Mouse (Mus musculus) testis, adult 2 months (tissue): ENCODE results near the gene Cul7. TPM values are rescaled to one million over a fixed set of nuclear protein-coding genes. Genes with fewer than 3 reads are reported as not detected.
A peak's percentile ranks its signal among the peaks of the same experiment; 100 is the strongest.

Experiments
- H3K27ac ChIP-seq: fragments of 200-500 bp; 2 replicates; pipeline ENCODE4 v1.5.1; 2012; ENCODE audit warnings: low read depth, low read length; ENCODE audit not compliant: control insufficient read depth, insufficient read depth
- H3K27me3 ChIP-seq: fragments of 200-500 bp; 2 replicates; pipeline ENCODE4 v1.6.1; 2012; ENCODE audit warnings: mild to moderate bottlenecking, low read length, moderate library complexity; ENCODE audit not compliant: control insufficient read depth, insufficient read depth
- H3K36me3 ChIP-seq: fragments of 200-500 bp; 2 replicates; pipeline ENCODE4 v1.6.1; 2012; ENCODE audit warnings: mild to moderate bottlenecking, low read length; ENCODE audit not compliant: control insufficient read depth, insufficient read depth
- H3K4me1 ChIP-seq: fragments of 200-500 bp; 2 replicates; pipeline ENCODE4 v1.6.1; 2012; ENCODE audit warnings: low read length; ENCODE audit not compliant: control insufficient read depth, insufficient read depth
- H3K4me3 ChIP-seq: fragments of 200-500 bp; 2 replicates; pipeline ENCODE4 v1.5.1; 2012; ENCODE audit warnings: low read depth, mild to moderate bottlenecking, low read length, moderate library complexity, mixed read lengths; ENCODE audit not compliant: control insufficient read depth
- CTCF ChIP-seq: fragments of 200-500 bp; IDR thresholded peaks from 2 replicates; pipeline ENCODE4 v1.5.1; 2012; ENCODE audit warnings: low read depth, mild to moderate bottlenecking, inconsistent platforms, low read length, moderate library complexity; ENCODE audit not compliant: control insufficient read depth, insufficient read depth, insufficient replicate concordance
- POLR2A ChIP-seq: fragments of 200-500 bp; IDR thresholded peaks from 2 replicates; pipeline ENCODE4 v1.6.1; 2012; ENCODE audit warnings: low read depth, mild to moderate bottlenecking, inconsistent platforms, low read length, moderate library complexity; ENCODE audit not compliant: control insufficient read depth
- polyA plus RNA-seq: library from polyadenylated mRNA; depleted of rRNA; stranded (reverse); fragments of >200 nt; gene quantifications from 2 replicates; pipeline ENCODE4 v1.2.3, GENCODE M21; 2012; rRNA removed

Cul7 gene
- polyA plus RNA-seq, 1 experiment: 6.7 TPM

- Histone ChIP-seq H3K27ac (peak within 1 kb of the TSS; percentile 91), H3K4me1 (peaks cover 4% of the 10 kb centered on the region), H3K36me3 (no peaks in the 10 kb centered on the region), H3K4me3 (peak within 1 kb of the TSS; percentile 100), H3K27me3 (no peaks in the 10 kb centered on the region)
- TF ChIP-seq CTCF (no peak), POLR2A (peak; percentile 87)
Observed at GRCm38 (mm10) chr17:46710959-46711597, 60.9 kb downstream of the Cul7 start, which contains the start of gene Pex6. Pex6 (plus strand) TSS chr17:46711463.

DNA sequence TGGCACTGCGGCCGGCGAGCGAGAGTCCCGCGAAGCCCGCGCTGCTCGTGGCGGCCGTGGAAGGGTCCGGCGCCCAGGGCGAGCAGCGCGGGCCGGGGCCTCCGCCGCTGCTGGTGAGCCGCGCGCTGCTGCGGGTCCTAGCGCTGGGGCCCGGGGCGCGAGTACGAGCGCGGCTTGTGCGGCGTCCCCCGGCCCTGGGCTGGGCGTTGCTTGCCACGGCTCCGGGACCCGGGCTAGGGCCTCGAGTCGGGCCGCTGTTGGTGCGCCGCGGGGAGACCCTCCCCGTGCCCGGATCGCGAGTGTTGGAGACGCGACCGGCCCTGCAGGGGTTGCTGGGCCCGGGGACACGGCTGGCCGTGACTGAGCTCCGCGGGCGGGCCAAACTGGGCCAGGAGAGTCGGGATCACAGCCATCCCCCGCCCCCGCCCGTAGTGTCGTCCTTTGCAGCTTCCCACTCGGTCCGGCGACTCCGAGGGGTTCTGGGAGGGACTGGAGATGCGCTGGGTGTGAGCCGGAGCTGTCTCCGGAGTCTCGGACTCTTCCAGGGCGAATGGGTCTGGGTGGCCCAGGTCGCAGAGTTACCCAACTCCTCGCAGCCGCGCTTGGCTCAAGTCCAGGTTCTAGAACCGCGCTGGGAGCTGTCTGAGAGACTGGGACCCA lies 61.6 kb downstream of the Cul7 start:
- Histone ChIP-seq H3K27me3 (no peaks in the 10 kb centered on the region), H3K4me3 (peak overlapping the region; percentile 100), H3K36me3 (no peaks in the 10 kb centered on the region), H3K27ac (peak overlapping the region; percentile 91), H3K4me1 (peaks cover 2% of the 10 kb centered on the region)
- no peak for TF ChIP-seq CTCF
- no peak for TF ChIP-seq POLR2A

DNA sequence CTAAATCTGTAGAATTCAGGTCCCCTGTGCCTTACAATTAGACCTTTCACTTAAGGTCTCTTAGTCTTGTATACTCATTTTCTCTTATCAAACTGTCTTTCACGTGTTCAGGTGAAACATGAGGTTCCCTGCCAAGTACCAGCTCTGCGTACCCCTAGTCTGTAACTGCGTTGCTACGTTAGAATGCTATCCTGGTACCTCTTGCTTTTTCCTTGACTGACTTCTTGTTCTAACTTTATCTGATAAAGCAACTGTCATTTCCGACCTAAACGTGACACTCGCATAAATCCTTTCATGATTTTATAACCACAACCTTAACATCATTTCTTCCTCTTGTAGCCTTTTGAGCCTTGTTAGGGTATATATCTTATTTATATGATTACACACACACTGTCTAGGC lies 62.3 kb downstream of the Cul7 start:
- Histone ChIP-seq H3K36me3 (no peaks in the 10 kb centered on the region), H3K4me3 (peak overlapping the region; percentile 100), H3K4me1 (peaks cover 2% of the 10 kb centered on the region), H3K27me3 (no peaks in the 10 kb centered on the region), H3K27ac (no peak overlapping the region)
- TF ChIP-seq CTCF (no peak), POLR2A (no peak)

GRCm38 (mm10) chr17:46713849-46714248 lies 63.7 kb downstream of the Cul7 start:
- no peaks in the 10 kb centered on the region for H3K36me3 ChIP-seq

More at GRCm38 (mm10) chr17:46713849-46714248, 63.7 kb downstream of the Cul7 start:
- Histone ChIP-seq H3K27me3 (no peaks in the 10 kb centered on the region), H3K27ac (no peak overlapping the region), H3K4me1 (peaks cover 2% of the 10 kb centered on the region), H3K4me3 (no peak overlapping the region)
- no peak for TF ChIP-seq POLR2A
- no peak for TF ChIP-seq CTCF

Other genes with a start within 250 kb of the Cul7 start
- 7.4 and 8.5 TPM in 2 replicates for gene Crip3, start 221.4 kb upstream of the Cul7 start, polyA plus RNA-seq
- 1.3 and 1.5 TPM in 2 replicates for gene Slc22a7, start 211.9 kb upstream of the Cul7 start, polyA plus RNA-seq
- gene Ttbk1, start 162.7 kb upstream of the Cul7 start, polyA plus RNA-seq: 80.7 and 92.4 TPM in 2 replicates
- 8.7 and 9.4 TPM in 2 replicates for gene Dnph1, start 153.6 kb upstream of the Cul7 start, polyA plus RNA-seq
- 20.5 and 22.4 TPM in 2 replicates for gene Cul9, start 103.9 kb upstream of the Cul7 start, polyA plus RNA-seq
- 96.2 and 106 TPM in 2 replicates for gene Srf, start 94.2 kb upstream of the Cul7 start, polyA plus RNA-seq
- 3.1 and 3.2 TPM in 2 replicates for gene Ptk7, start 20.8 kb upstream of the Cul7 start, polyA plus RNA-seq
- 20.7 and 22.7 TPM in 2 replicates for gene Klc4, start 4.3 kb upstream of the Cul7 start, polyA plus RNA-seq
- gene Mrpl2, start 4.1 kb upstream of the Cul7 start, polyA plus RNA-seq: 25.5 and 33.7 TPM in 2 replicates
- gene Rrp36, start 24.0 kb downstream of the Cul7 start, polyA plus RNA-seq: 11.2 and 12.5 TPM in 2 replicates
- 1,562 and 1,699 TPM in 2 replicates for gene Mea1, start 28.5 kb downstream of the Cul7 start, polyA plus RNA-seq
- gene Klhdc3, start 30.6 kb downstream of the Cul7 start, polyA plus RNA-seq: 626 and 644 TPM in 2 replicates
- gene Ppp2r5d, start 54.8 kb downstream of the Cul7 start, polyA plus RNA-seq: 12.4 and 12.9 TPM in 2 replicates
- 43.4 and 43.9 TPM in 2 replicates for gene Pex6, start 61.1 kb downstream of the Cul7 start, polyA plus RNA-seq
- 2.3 and 3.7 TPM in 2 replicates for gene Gnmt, start 78.8 kb downstream of the Cul7 start, polyA plus RNA-seq
- 18.9 and 20.6 TPM in 2 replicates for gene Cnpy3, start 101.9 kb downstream of the Cul7 start, polyA plus RNA-seq
- gene Ptcra, start 113.4 kb downstream of the Cul7 start, polyA plus RNA-seq: 0.18 and 0.23 TPM in 2 replicates
- gene 2310039H08Rik, start 122.3 kb downstream of the Cul7 start, polyA plus RNA-seq: 86.6 and 89.2 TPM in 2 replicates
- 13.3 and 14.1 TPM in 2 replicates for gene Rpl7l1, start 132.3 kb downstream of the Cul7 start, polyA plus RNA-seq
- gene Bicral, start 208.1 kb downstream of the Cul7 start, polyA plus RNA-seq: 11.0 and 13.2 TPM in 2 replicates
- 54.5 and 61.3 TPM in 2 replicates for gene Tbcc, start 240.3 kb downstream of the Cul7 start, polyA plus RNA-seq